Mouse (Mus musculus): ENCODE data around the gene Mvp.

GRCm38 (mm10) chr7:126959780-126960179, 54.6 kb downstream of the Mvp start:
- no peak for TF ChIP-seq GATA1 (IDR thresholded peaks at IDR 0.05; ENCODE audit: borderline replicate concordance, low read length)
- TF ChIP-seq FLI1 (IDR thresholded peaks at IDR 0.05; ENCODE audit: low read length), result no peak
